Mouse (Mus musculus) MEL (cell line): ENCODE measurements at regions not wholly inside any gene's neighbourhood (a gene's known extent, or its start where the extent isn't known, plus 50 kb on each side); places are given as distances from the start of the nearest gene placed in this dataset.

Experiments used
- MAFK ChIP-seq: IDR thresholded peaks from 2 replicates; pipeline ENCODE4 v1.6.1; 2011; ENCODE audit warnings: low read depth, mild to moderate bottlenecking, low read length, improper control_type of control experiment, borderline replicate concordance
- POLR2A ChIP-seq, 2 experiments: IDR thresholded peaks; 2 replicates each; pipeline ENCODE4 v1.6.1; 2011 to 2012; ENCODE audit warnings: low read length in 2 of 2, mild to moderate bottlenecking in 2 of 2, control low read depth in 1 of 2, improper control_type of control experiment in 1 of 2, low read depth in 1 of 2, moderate library complexity in 1 of 2; ENCODE audit not compliant: control insufficient read depth in 1 of 2, insufficient read depth in 1 of 2, poor library complexity in 1 of 2

DNA sequence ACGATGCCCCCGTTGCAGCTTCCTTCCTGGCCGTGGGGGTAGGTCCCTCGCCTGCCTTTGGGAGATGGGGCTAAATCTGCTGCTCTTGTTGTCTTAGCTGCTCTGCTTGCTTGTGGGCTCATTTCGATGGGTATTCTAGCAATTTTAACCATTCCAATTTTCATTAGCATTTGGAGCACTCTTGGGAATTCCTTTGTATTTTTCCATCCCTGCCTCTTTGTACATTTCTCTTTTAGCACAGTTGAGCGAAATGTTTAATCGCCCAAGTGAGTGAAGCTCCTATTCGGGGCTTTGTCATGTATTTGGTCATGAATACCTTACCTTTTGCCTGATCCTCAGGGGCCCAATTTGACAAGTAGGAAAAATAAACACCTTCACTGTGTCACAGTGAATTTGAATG lies 95.9 kb downstream of the Anapc4 start:
- TF ChIP-seq POLR2A (IDR thresholded peaks at IDR 0.05; ENCODE audit: control insufficient read depth in 1 of 2, insufficient read depth in 1 of 2, low read depth in 1 of 2, low read length in 2 of 2, poor library complexity in 1 of 2): no peak
- no peak for TF ChIP-seq MAFK
